Mouse (Mus musculus): Measurements from ENCODE around the gene Pole4. TPM values are rescaled to one million over a fixed set of nuclear protein-coding genes. Genes with fewer than 3 reads are reported as not detected.
"Not testable (repeated sequence)": the region's sequence is repeated elsewhere in the genome, so short reads cannot be mapped to it uniquely, and the experiment has no call there.

Pole4 gene
- total RNA-seq, 2 experiments from 2014 or later: 36.4 to 41.4 TPM

DNA sequence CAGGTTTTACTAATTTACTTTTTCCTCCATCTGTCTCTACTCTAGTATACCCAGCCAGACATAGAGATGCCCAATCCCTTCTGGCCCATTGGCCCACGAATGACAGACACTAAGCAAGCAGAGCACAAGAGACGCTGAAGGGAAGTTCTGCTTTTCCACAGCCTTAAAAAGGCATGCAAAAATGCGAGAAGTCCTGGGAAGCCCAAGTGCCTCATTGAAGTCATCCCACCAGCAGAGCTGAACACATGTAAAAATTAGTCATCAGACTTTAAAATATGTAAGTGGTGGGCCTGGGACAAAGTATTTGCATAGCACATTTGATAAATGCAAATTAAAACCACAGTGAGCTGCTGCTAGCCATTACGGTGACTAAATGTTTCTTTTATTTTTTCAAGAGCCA lies 65.1 kb downstream of the Pole4 start:
- peak; percentile 14 to 49 for DNase-seq (ENCODE audit: low spot score in 2 of 2)

DNA sequence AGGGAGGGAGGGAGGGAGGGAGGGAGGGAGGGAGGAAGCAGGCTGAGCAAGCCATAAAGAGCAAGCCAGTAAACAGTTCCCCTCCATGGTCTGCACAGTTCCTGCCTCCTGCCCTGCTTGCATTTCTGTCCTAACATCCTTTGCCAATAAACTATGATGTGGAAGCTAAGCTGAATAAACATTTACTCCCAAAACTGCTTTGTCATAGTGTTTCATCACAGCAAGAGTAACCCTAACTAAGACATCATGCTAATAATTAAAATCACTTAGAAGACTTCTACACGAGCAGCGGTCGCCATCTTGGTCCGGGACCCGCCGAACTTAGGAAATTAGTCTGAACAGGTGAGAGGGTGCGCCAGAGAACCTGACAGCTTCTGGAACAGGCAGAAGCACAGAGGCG lies 79.8 kb downstream of the Pole4 start:
- DNase-seq (ENCODE audit: low spot score in 2 of 2): not testable (repeated sequence)

DNA sequence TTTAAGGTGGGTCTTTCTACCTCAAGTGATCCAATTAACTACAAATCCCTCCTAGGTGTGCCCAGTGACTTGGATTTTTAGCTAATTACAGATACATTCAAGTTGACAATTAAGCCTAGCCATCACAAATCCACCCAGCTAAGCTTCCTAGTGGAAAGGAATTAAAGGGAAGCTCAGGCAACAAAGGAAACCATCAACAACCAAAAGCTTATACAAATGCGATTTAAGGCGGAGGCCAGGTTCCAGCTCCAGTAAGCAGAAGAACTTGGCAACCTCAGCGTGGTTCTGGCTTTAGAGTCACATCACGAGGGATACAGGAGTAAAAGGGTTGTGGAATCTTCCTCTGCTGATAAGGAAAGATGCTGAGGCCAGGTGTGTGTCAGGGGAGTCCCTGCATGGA lies 92.0 kb downstream of the Pole4 start:
- no peak for DNase-seq (ENCODE audit: low spot score in 2 of 2)

DNA sequence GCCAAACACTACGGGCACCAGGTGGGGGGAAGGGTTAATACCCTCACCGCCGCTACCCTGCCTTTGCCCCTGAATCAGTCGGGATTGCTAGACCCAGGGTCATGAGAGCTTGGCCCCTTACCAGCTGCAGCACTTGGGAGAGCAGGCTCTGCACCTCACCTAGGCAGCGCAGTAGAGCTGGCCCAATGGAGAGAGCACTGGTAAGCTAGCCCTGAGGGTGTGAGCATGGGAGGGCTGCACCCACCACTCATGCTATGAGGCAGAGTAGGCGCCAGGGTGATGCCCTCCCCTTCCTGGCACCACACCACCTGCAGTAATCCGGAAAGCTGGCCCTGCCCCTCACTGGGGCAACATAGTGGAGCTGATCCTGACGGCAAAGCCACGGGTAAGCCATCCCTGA lies 94.1 kb downstream of the Pole4 start:
- DNase-seq (ENCODE audit: low spot score in 2 of 2): no peak

DNA sequence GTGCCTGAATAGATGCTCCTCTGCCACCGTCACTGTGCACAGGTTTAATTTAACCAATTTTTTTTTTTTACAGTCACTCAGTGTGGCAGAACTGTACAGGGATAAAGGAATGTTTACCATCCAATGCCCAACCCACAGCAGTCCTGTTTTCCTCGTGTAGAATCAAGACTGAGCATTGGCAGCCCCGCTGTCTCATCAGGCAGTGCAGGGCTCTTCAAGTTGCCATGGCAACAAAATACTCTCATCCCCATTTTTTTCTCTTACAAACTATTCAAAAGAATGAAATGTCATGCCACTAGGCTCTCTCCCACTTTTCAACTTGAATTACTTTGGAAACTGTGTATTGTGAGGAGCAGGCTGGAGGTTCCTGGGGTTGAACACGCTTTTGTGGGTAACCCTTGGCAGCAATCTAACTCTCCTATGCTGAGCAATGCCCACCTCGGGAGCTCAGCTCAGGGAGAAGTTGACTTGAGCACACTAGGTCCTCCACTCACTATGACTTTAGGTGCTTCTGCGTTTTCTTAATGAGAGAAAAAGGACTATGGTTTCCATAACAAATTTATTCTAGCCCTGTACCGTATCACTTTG lies 95.7 kb downstream of the Pole4 start:
- peak in 1 of 2 experiments; percentile 22 for DNase-seq (ENCODE audit: low spot score in 2 of 2)

DNA sequence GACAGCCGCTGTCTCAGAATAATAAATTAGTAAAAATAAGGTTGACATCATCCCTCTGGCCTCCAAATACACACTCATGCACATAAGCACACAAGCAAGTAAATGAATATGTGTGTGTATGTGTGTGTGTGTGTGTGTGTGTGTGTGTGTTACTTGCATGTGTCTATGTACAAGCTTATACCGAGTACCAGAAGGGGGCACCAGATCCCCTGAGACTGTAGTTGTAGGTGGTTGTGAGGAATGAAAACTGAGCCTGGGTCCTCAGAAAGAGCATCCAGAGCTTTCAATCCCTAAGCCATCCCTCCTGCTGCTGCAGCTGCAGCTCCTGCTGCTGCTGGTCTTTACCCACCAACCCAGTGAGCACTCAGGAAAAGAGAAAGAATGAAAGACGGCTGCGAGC lies 96.4 kb downstream of the Pole4 start:
- DNase-seq (ENCODE audit: low spot score in 2 of 2): no peak

DNA sequence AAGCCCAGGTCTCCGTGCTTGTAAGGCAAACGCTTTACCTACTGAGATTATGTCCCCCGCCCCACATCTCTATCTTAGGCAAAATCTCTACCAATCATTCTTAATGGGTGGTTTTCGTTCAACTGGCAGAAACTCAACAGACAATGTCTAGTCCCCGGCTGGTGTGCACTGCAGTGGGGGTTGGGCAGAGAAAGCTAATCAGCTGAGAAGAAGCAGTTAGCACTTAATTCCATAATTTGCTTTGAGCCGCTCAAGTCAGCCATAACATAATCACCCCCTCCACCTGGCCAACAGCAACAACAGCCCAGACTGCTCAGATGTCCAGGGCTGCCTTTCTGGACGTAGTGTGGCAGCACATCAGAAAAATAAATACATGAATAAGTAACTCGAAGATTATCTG lies 100.4 kb downstream of the Pole4 start:
- no peak for DNase-seq (ENCODE audit: low spot score in 2 of 2)

DNA sequence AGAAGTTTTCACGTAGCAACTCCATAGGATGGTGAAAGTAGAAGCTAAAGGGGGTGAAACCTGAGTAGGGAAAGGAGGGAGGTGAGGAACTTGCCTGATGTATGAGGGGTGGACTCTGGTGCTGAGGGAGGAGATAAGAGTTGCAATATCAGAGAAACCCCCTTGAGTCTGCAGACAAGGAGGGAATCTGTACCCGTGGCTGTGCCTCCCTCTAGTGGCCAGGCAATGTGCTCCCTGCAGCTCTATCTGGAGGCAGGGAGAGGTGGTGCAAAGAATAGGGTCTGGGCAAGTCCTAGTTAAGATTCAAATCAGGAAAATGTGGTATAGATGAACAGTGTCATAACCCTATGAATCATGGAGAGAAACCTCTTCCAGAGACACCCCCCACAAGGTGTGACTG lies 101.5 kb downstream of the Pole4 start:
- peak in 1 of 2 experiments; percentile 43 for DNase-seq (ENCODE audit: low spot score in 2 of 2)

DNA sequence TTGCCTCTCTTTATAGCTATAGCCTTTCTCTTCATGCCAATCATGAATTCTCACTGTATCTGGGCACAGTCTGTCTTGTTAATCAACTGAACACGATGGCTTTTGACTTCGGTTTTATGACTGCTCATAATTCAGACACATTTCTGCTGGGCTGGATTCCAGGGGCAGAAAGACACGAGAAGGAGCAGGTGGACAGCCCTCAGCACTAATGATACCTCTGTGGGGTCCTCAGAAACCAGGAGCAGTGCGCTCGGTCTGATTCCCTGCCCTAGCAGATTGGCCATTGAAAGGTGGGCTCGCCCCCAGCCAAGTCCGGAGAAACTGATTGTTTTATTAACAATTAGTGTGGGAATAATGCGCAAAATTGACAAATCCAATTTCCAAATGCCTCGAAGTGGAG lies 101.9 kb downstream of the Pole4 start:
- no peak for DNase-seq (ENCODE audit: low spot score in 2 of 2)

DNA sequence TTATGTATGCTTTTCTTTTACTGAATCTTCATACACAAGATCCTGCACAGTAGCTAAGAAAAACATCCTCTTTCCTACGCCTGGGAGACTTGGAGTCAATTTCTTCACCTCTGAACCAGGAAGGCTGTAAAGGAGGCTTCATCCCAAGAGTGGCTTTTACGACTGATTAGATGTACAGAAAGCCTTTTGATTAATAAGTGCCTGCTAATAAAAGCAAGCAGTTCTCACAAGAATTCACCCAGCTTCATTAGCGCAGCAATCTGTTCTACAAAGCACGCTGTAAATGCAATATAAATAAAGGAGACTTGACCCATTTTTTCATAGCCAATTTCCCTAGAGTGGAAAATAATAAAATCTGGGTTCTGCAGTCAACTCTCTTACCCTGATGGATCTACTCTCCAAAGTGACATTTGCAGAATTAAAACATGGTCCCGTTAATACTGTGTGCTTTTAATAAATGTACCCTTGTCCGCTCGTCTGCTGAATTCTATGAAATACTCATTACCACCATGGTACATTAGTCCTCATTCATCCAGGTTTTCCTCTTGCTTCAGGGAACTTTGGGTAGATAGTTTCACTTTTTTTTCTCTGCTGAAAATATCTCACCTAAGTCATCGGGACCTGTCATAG lies 109.6 kb downstream of the Pole4 start:
- DNase-seq (ENCODE audit: low spot score in 2 of 2): no peak

DNA sequence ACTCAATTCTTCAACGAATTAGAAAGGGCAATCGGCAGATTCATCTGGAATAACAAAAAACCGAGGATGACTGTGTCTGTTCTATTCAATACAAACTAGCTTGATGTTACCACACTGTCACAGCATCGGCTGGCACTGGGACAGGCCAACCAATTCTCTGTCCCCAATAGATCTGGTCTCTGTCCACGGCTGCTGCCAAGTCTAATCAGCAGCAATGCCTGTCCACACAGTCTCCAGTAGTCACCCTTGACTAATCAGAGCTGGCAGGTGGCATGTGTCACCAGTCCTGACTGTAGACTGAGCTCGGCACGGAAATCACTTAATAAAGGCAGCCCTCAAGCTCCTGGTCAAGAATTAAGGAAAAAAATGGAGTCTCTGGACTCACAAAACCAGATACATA lies 115.8 kb downstream of the Pole4 start:
- DNase-seq (ENCODE audit: low spot score in 2 of 2): peak in 1 of 2 experiments; percentile 20

DNA sequence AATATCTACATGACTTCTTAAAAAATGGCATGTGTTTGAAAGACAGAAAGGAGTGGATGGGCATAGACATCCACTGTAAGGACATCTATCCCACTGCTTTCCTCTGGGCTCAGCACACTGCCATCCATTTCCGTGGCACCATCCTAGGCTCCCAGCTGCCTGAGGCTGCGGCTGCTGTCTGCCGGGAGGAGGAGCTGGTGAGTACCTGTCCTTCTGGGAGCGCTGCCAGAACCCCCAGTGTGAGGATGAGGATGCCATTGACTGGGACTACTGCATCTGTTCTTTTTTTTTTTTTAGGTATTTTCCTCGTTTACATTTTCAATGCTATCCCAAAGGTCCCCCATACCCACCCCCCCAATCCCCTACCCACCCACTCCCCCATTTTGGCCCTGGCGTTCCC lies 119.8 kb downstream of the Pole4 start:
- DNase-seq (ENCODE audit: low spot score in 2 of 2): no peak

DNA sequence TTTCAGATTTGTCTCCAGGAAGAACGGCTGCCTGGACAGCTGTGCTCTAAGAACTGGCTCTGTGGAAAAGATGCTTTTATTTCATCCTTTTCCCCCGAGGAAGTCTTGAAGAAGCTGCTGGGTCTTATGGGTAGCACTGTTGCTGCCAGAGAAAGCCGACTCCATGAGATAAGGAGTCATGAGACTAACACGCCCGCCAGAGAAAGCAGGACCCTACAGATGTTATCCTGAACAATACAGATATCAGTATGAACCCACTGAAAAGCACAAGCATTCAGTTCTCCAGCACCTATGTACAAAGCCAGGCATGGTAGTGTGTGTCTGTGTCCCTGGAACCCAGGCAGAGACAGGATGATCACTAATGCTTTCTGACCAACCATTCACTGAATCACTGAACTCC lies 129.7 kb downstream of the Pole4 start:
- no peak for DNase-seq (ENCODE audit: low spot score in 2 of 2)

Other genes starting within 250 kb of the Pole4 start
- 10 to 100 TPM in 1 of 2 experiments, 1 to 10 TPM in 1; 9.3 to 11.2 TPM for gene Hk2, start 69.1 kb upstream of the Pole4 start, total RNA-seq (2021)
- gene Sema4f, start 234.4 kb upstream of the Pole4 start, total RNA-seq (2021): 10 to 100 TPM; 43.4 to 44.2 TPM
- under 1 TPM in 1 of 2 experiments, not detected in 1; 0.44 TPM for gene M1ap, start 241.5 kb upstream of the Pole4 start, total RNA-seq (2021)